Mouse (Mus musculus) forebrain, embryonic 14.5 days (tissue): ENCODE measurements around the gene Anapc15-ps. TPM values are rescaled to one million over a fixed set of nuclear protein-coding genes. Genes with fewer than 3 reads are reported as not detected.

Experiments used
- ATAC-seq: fragments of 200-750 bp; cut with Nextera tagmentation; 2 replicates; pipeline ENCODE4 v1.8.0; 2017; ENCODE audit warnings: mild to moderate bottlenecking, moderate library complexity
- DNase-seq: peaks from one replicate; pipeline ENCODE4 v3.0.0-alpha.2; 2015; ENCODE audit warnings: low spot score
- H3K27ac ChIP-seq: fragments of 300-500 bp; sonication (generic); 2 replicates; pipeline ENCODE4 v1.5.1; 2014; ENCODE audit warnings: low read depth, mild to moderate bottlenecking, control low read depth, low read length, moderate library complexity
- H3K27me3 ChIP-seq: fragments of 300-500 bp; sonication (generic); replicated peaks from 2 replicates; pipeline ENCODE4 v1.6.1; 2014; ENCODE audit warnings: low read length, control low read depth, mixed read lengths; ENCODE audit not compliant: control insufficient read depth, insufficient read depth
- H3K36me3 ChIP-seq: fragments of 300-500 bp; sonication (generic); 2 replicates; pipeline ENCODE4 v1.6.1; 2014; ENCODE audit warnings: low read length, control low read depth; ENCODE audit not compliant: control insufficient read depth, insufficient read depth
- H3K4me1 ChIP-seq: fragments of 300-500 bp; sonication (generic); 2 replicates; pipeline ENCODE4 v1.6.1; 2014; ENCODE audit warnings: antibody characterized with exemption, low read length, control low read depth; ENCODE audit not compliant: control insufficient read depth, insufficient read depth
- H3K4me2 ChIP-seq: fragments of 300-500 bp; sonication (generic); 2 replicates; pipeline ENCODE4 v1.6.1; 2014; ENCODE audit warnings: mild to moderate bottlenecking, control low read depth, low read length
- H3K4me3 ChIP-seq: fragments of 300-500 bp; sonication (generic); 2 replicates; pipeline ENCODE4 v1.5.1; 2014; ENCODE audit warnings: low read depth, low read length, control low read depth
- H3K9ac ChIP-seq: fragments of 300-500 bp; sonication (generic); 2 replicates; pipeline ENCODE4 v1.6.1; 2014; ENCODE audit warnings: mild to moderate bottlenecking, low read length, control low read depth, moderate library complexity
- H3K9me3 ChIP-seq: fragments of 300-500 bp; sonication (generic); replicated peaks from 2 replicates; pipeline ENCODE4 v1.6.1; 2016; ENCODE audit warnings: low read length, control low read depth, mixed read lengths; ENCODE audit not compliant: control insufficient read depth
- WGBS: fragments of 180-500 bp; shearing (Covaris S2); extraction: QIAGEN DNeasy Blood & Tissue Kit; methylation state at CpG from one replicate; pipeline ENCODE4 v1.1.7; 2014; 5-methylcytosine and 5-hydroxymethylcytosine counted together
- polyA plus RNA-seq: library from polyadenylated mRNA; unstranded; fragments of >200 nt; fragmentation: Nextera tagmentation; extraction: Ambion mirVana; gene quantifications from 2 replicates; pipeline ENCODE4 v1.2.1, GENCODE M21; 2014

The Anapc15-ps gene
- polyA plus RNA-seq, 1 experiment from 2014 or later: not detected

GRCm38 (mm10) chr10:95698920-95699714 is 25.9 kb upstream of the Anapc15-ps start:
- no peaks in the 10 kb centered on the region for H3K27me3 ChIP-seq
- ATAC-seq: no peak
- 90% methylated on average over 8 of the region's 8 CpGs for WGBS

DNA sequence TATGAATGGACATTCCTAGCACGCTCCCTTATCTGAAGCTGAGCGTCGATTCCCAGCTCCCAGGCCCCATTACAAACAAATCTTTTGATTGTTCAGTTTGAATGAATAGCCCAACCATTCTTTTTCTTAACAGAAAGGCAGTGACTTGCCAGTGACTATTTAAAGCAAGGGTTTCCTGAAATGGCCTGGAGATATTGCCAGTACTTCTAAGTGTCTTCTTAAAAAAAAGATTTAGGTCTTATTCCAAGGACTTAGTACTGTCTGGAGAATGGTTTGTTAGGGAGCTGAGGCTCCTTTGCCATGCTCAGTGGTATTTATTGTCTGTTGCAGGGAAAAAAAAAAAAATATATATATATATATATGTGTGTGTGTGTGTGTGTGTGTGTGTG is 23.0 kb upstream of the Anapc15-ps start:
- H3K4me2 ChIP-seq: no peak overlapping the region
- 42% methylated on average over 3 of the region's 3 CpGs for WGBS
- no peak for DNase-seq
- H3K9me3 ChIP-seq: no peaks in the 10 kb centered on the region
- no peaks in the 10 kb centered on the region for H3K36me3 ChIP-seq
- no peak overlapping the region for H3K4me3 ChIP-seq
- no peaks in the 10 kb centered on the region for H3K4me1 ChIP-seq
- no peak for ATAC-seq
- H3K9ac ChIP-seq: no peak overlapping the region
- H3K27ac ChIP-seq: no peak overlapping the region
- H3K27me3 ChIP-seq: no peaks in the 10 kb centered on the region

More at GRCm38 (mm10) chr10:95698920-95699714, 25.9 kb upstream of the Anapc15-ps start:
- no peak overlapping the region for H3K27ac ChIP-seq
- no peaks in the 10 kb centered on the region for H3K9me3 ChIP-seq
- DNase-seq: no peak
- no peak overlapping the region for H3K4me3 ChIP-seq
- H3K4me2 ChIP-seq: no peak overlapping the region
- H3K4me1 ChIP-seq: no peaks in the 10 kb centered on the region
- no peak overlapping the region for H3K9ac ChIP-seq
- H3K36me3 ChIP-seq: no peaks in the 10 kb centered on the region

- Histone ChIP-seq H3K27ac (no peak overlapping the region), H3K9me3 (no peaks in the 10 kb centered on the region), H3K27me3 (no peaks in the 10 kb centered on the region), H3K4me2 (no peak overlapping the region), H3K9ac (no peak overlapping the region), H3K4me1 (no peaks in the 10 kb centered on the region), H3K36me3 (no peaks in the 10 kb centered on the region), H3K4me3 (no peak overlapping the region)
- no peak for DNase-seq
- no peak for ATAC-seq
- WGBS: 88% methylated on average over 18 of the region's 18 CpGs
Observed at GRCm38 (mm10) chr10:95695603-95696252, 22.5 kb upstream of the Anapc15-ps start.

GRCm38 (mm10) chr10:95694559-95695251 is 21.5 kb upstream of the Anapc15-ps start:
- Histone ChIP-seq H3K4me1 (no peaks in the 10 kb centered on the region), H3K4me2 (no peak overlapping the region), H3K36me3 (no peaks in the 10 kb centered on the region), H3K27me3 (no peaks in the 10 kb centered on the region), H3K9ac (no peak overlapping the region), H3K9me3 (no peaks in the 10 kb centered on the region), H3K4me3 (no peak overlapping the region), H3K27ac (no peak overlapping the region)
- WGBS: 54% methylated on average over 12 of the region's 12 CpGs
- peak; percentile 37 for DNase-seq
- peak; percentile 29; the same call in 1 of the 2 replicates for ATAC-seq

- Histone ChIP-seq H3K9ac (no peak overlapping the region), H3K4me3 (no peak overlapping the region), H3K4me1 (no peaks in the 10 kb centered on the region), H3K9me3 (no peaks in the 10 kb centered on the region), H3K27ac (no peak overlapping the region), H3K4me2 (no peak overlapping the region), H3K27me3 (no peaks in the 10 kb centered on the region), H3K36me3 (no peaks in the 10 kb centered on the region)
- ATAC-seq: no peak
- 92% methylated on average over 4 of the region's 4 CpGs for WGBS
- DNase-seq: no peak
Observed at GRCm38 (mm10) chr10:95691347-95691746, 18.1 kb upstream of the Anapc15-ps start.

DNA sequence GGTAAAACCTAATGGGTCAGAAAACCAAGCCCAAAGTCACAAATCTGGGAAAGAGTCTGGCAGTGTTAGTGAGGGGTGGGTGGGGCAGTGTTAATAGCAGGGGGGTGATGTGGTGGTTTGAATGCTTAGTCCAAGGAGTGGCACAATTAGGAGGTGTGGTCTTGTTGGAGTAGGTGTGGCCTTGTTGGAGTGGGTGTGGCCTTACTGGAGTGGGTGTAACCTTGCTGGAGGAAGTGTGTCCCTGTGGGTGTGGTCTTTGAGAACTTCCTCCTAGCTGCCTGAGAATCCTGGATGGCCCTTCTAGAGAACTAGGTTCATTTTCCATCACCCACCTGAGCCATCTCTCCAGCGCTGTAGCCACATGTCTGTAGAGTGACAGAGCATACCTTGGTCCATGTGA is 16.6 kb upstream of the Anapc15-ps start:
- Histone ChIP-seq H3K4me3 (no peak overlapping the region), H3K27me3 (no peaks in the 10 kb centered on the region), H3K4me1 (0 out of 2 replicates have a peak, but pooled peaks cover 2% of the 10 kb centered on the region), H3K9me3 (no peaks in the 10 kb centered on the region), H3K27ac (no peak overlapping the region), H3K9ac (no peak overlapping the region), H3K36me3 (no peaks in the 10 kb centered on the region), H3K4me2 (no peak overlapping the region)
- DNase-seq (no peak), ATAC-seq (no peak)
- 82% methylated on average over 1 of the region's 1 CpGs for WGBS

DNA sequence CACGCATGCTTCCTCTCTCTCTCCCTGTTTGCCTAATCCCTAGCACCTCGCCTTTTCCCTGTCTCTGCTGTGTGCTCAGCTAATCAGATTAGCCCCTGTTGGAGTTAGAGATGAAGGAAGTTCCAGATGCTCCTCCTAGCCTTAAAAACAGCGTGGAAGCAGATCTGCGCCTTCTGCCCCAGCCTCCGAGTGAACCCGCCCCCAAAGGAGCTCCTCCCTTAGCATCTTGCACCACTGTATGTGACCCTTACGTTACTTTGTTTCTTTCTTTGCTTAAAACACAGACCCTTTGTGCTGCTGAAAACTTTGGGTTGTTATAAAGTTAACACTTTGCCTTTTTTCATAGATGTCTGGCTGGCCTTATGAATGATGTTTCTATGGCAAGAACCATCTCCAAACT is 15.8 kb upstream of the Anapc15-ps start:
- Histone ChIP-seq H3K4me1 (0 out of 2 replicates have a peak, but pooled peaks cover 2% of the 10 kb centered on the region), H3K9me3 (no peaks in the 10 kb centered on the region), H3K27me3 (no peaks in the 10 kb centered on the region), H3K4me3 (no peak overlapping the region), H3K4me2 (no peak overlapping the region), H3K36me3 (no peaks in the 10 kb centered on the region), H3K27ac (no peak overlapping the region), H3K9ac (no peak overlapping the region)
- DNase-seq: no peak
- WGBS: 79% methylated on average over 7 of the region's 7 CpGs
- no peak for ATAC-seq

- ATAC-seq (no peak), DNase-seq (no peak)
- Histone ChIP-seq H3K9me3 (no peaks in the 10 kb centered on the region), H3K4me1 (0 out of 2 replicates have a peak, but pooled peaks cover 2% of the 10 kb centered on the region), H3K27me3 (no peaks in the 10 kb centered on the region), H3K27ac (no peak overlapping the region), H3K9ac (no peak overlapping the region), H3K36me3 (no peaks in the 10 kb centered on the region), H3K4me3 (no peak overlapping the region), H3K4me2 (no peak overlapping the region)
- WGBS: 89% methylated on average over 21 of the region's 21 CpGs
Observed at GRCm38 (mm10) chr10:95687558-95688141, 14.4 kb upstream of the Anapc15-ps start.
